ENCODE assay signal across 8 mouse cellular contexts in the genomic region with DNA sequence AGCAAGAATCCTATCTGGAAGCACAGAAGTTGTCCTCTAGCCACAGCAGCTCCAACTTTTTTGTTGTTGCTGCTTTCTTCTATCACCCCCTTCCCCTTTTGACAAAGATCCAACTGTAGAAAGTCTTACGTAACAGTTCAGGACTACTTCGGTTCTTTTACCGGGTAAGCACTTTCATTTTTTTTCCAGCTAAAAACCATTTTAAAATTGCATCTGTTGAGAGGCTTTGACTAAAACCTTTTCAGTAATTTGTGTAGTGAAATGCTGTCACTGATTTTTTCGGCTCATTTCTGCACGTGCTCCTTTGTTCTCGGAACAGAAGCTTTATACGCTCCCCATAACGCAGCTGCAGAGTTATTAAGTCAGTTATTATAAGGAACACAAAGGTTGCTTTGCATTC.
DNase-seq lines count a peak whose midpoint lies in the region; ATAC-seq and TF ChIP-seq lines count a peak whose summit lies in the region.

No protein-coding gene starts in this region.

- no peak for TF ChIP-seq CTCF in lung, embryonic 14.5 days (IDR thresholded peaks at IDR 0.05; ENCODE audit: low read depth)

- H3K9ac ChIP-seq in lung, embryonic 14.5 days: peak overlapping the region; percentile 88
- peak overlapping the region; percentile 84 for H3K9ac ChIP-seq in embryonic facial prominence, embryonic 13.5 days

- H3K4me2 ChIP-seq in lung, embryonic 14.5 days: peak overlapping the region; percentile 67
- H3K4me2 ChIP-seq in embryonic facial prominence, embryonic 13.5 days: peak overlapping the region; percentile 64

- DNase-seq in lung, embryonic 14.5 days: peak; percentile 86
- no peak for DNase-seq in lung, postnatal 14 days
- peak; percentile 12 for DNase-seq in induced T-regulatory cell, adult 2 months (ENCODE audit: low read depth)
- no peak for DNase-seq in right cerebral cortex, postnatal 36 days (ENCODE audit: low spot score in 2 of 2)
- no peak for DNase-seq in spleen, postnatal 14 days (ENCODE audit: low spot score in 2 of 2)
- no peak for DNase-seq in layer of hippocampus, adult 9-10 months (ENCODE audit: low spot score)

- 5% methylated on average over 8 of the region's 8 CpGs for WGBS in lung, embryonic 14.5 days
- 1% methylated on average over 8 of the region's 8 CpGs for WGBS in embryonic facial prominence, embryonic 13.5 days

- H3K27me3 ChIP-seq in lung, embryonic 14.5 days (ENCODE audit: insufficient read depth, low read length): no peaks in the 10 kb centered on the region
- H3K27me3 ChIP-seq in embryonic facial prominence, embryonic 13.5 days: no peaks in the 10 kb centered on the region

- H3K4me3 ChIP-seq in lung, embryonic 14.5 days (ENCODE audit: low read depth, low read length): peak overlapping the region; percentile 59
- H3K4me3 ChIP-seq in embryonic facial prominence, embryonic 13.5 days: peak overlapping the region; percentile 66

- peak; percentile 5; the same call in 1 of the 2 replicates for ATAC-seq in lung, embryonic 14.5 days (ENCODE audit: insufficient read depth)
- no peak for ATAC-seq in embryonic facial prominence, embryonic 13.5 days (ENCODE audit: insufficient number of reproducible peaks, insufficient read depth, low FRiP score, low TSS enrichment, low read depth)
- peak; percentile 32 for ATAC-seq in megakaryocyte progenitor cell, adult 5-6 weeks (replicated peaks; ENCODE audit: poor library complexity)

- H3K36me3 ChIP-seq in lung, embryonic 14.5 days (ENCODE audit: insufficient read depth): no peaks in the 10 kb centered on the region
- no peaks in the 10 kb centered on the region for H3K36me3 ChIP-seq in embryonic facial prominence, embryonic 13.5 days

- no peaks in the 10 kb centered on the region; the same call in 1 of the 2 replicates for H3K4me1 ChIP-seq in lung, embryonic 14.5 days (ENCODE audit: insufficient read depth)
- peaks cover 5% of the 10 kb centered on the region; the same call in 1 of the 2 replicates for H3K4me1 ChIP-seq in embryonic facial prominence, embryonic 13.5 days

- H3K27ac ChIP-seq in lung, embryonic 14.5 days (ENCODE audit: low read depth): peak overlapping the region; percentile 99
- peak overlapping the region; percentile 97 for H3K27ac ChIP-seq in embryonic facial prominence, embryonic 13.5 days

- H3K9me3 ChIP-seq in lung, embryonic 14.5 days (ENCODE audit: low read depth, low read length): no peaks in the 10 kb centered on the region
- no peaks in the 10 kb centered on the region for H3K9me3 ChIP-seq in embryonic facial prominence, embryonic 13.5 days

Comparison
In these comparisons a context has a peak if more than half of its experiments do, and no peak if none do; other contexts are left out.
1. DNase-seq: peak in lung, embryonic 14.5 days (single experiment) and induced T-regulatory cell, adult 2 months (single experiment); none in lung, postnatal 14 days (single experiment), right cerebral cortex, postnatal 36 days (0 of 2), spleen, postnatal 14 days (0 of 2) and layer of hippocampus, adult 9-10 months (single experiment).